Mouse (Mus musculus) hindbrain, embryonic 16.5 days (tissue): Measurements from ENCODE around the gene Mthfd1l. TPM values are rescaled to one million over a fixed set of nuclear protein-coding genes. Genes with fewer than 3 reads are reported as not detected.

Source experiments
- ATAC-seq: fragments of 200-750 bp; cut with Nextera tagmentation; 2 replicates; pipeline ENCODE4 v1.8.0; 2017; ENCODE audit warnings: moderate TSS enrichment, moderate library complexity
- H3K27ac ChIP-seq: fragments of 300-500 bp; sonication (generic); 2 replicates; pipeline ENCODE4 v1.5.1; 2014; ENCODE audit warnings: low read depth, mild to moderate bottlenecking, control low read depth, low read length, moderate library complexity
- H3K27me3 ChIP-seq: fragments of 300-500 bp; sonication (generic); replicated peaks from 2 replicates; pipeline ENCODE4 v1.6.1; 2014; ENCODE audit warnings: low read length; ENCODE audit not compliant: control insufficient read depth, insufficient read depth
- H3K36me3 ChIP-seq: fragments of 300-500 bp; sonication (generic); 2 replicates; pipeline ENCODE4 v1.6.1; 2014; ENCODE audit warnings: mild to moderate bottlenecking, low read length, moderate library complexity, mixed read lengths; ENCODE audit not compliant: control insufficient read depth, insufficient read depth
- H3K4me1 ChIP-seq: fragments of 300-500 bp; sonication (generic); 2 replicates; pipeline ENCODE4 v1.6.1; 2014; ENCODE audit warnings: low read depth, low read length; ENCODE audit not compliant: control insufficient read depth, insufficient read depth
- H3K4me2 ChIP-seq: fragments of 300-500 bp; sonication (generic); 2 replicates; pipeline ENCODE4 v1.6.1; 2014; ENCODE audit warnings: mild to moderate bottlenecking, low read length, control low read depth, moderate library complexity
- H3K4me3 ChIP-seq: fragments of 300-500 bp; sonication (generic); 2 replicates; pipeline ENCODE4 v1.5.1; 2014; ENCODE audit warnings: mild to moderate bottlenecking, low read length, control low read depth, moderate library complexity
- H3K9ac ChIP-seq: fragments of 300-500 bp; sonication (generic); 2 replicates; pipeline ENCODE4 v1.6.1; 2014; ENCODE audit warnings: low read depth, mild to moderate bottlenecking, control low read depth, low read length, moderate library complexity
- H3K9me3 ChIP-seq: fragments of 300-500 bp; sonication (generic); 2 replicates; pipeline ENCODE4 v1.6.1; 2014; ENCODE audit warnings: mild to moderate bottlenecking, low read length, moderate library complexity; ENCODE audit not compliant: control insufficient read depth
- WGBS: fragments of 180-500 bp; shearing (Covaris S2); extraction: QIAGEN DNeasy Blood & Tissue Kit; methylation state at CpG from one replicate; pipeline ENCODE4 v1.1.7; 2014; 5-methylcytosine and 5-hydroxymethylcytosine counted together
- polyA plus RNA-seq: library from polyadenylated mRNA; unstranded; fragments of >200 nt; fragmentation: Nextera tagmentation; extraction: Ambion mirVana; gene quantifications from 2 replicates; pipeline ENCODE4 v1.2.1, GENCODE M21; 2015

Mthfd1l gene
- polyA plus RNA-seq, 1 experiment from 2014 or later: 7.2 TPM

GRCm38 (mm10) chr10:3993365-3994102 lies 20.6 kb downstream of the Mthfd1l start:
- Histone ChIP-seq H3K4me2 (no peak overlapping the region), H3K9me3 (no peaks in the 10 kb centered on the region), H3K4me3 (no peak overlapping the region), H3K9ac (no peak overlapping the region), H3K27ac (no peak overlapping the region), H3K4me1 (no peaks in the 10 kb centered on the region), H3K27me3 (no peaks in the 10 kb centered on the region), H3K36me3 (0 out of 2 replicates have a peak, but pooled peaks cover 2% of the 10 kb centered on the region)
- WGBS: 91% methylated on average over 8 of the region's 8 CpGs
- ATAC-seq: no peak

GRCm38 (mm10) chr10:3995277-3995676 lies 22.4 kb downstream of the Mthfd1l start:
- Histone ChIP-seq H3K27me3 (no peaks in the 10 kb centered on the region), H3K4me1 (no peaks in the 10 kb centered on the region), H3K4me2 (no peak overlapping the region), H3K27ac (no peak overlapping the region), H3K9ac (no peak overlapping the region), H3K36me3 (0 out of 2 replicates have a peak, but pooled peaks cover 2% of the 10 kb centered on the region), H3K4me3 (no peak overlapping the region), H3K9me3 (no peaks in the 10 kb centered on the region)
- no peak for ATAC-seq
- 89% methylated on average over 4 of the region's 4 CpGs for WGBS

- Histone ChIP-seq H3K4me1 (no peaks in the 10 kb centered on the region), H3K27me3 (no peaks in the 10 kb centered on the region), H3K9me3 (no peaks in the 10 kb centered on the region), H3K4me3 (no peak overlapping the region), H3K36me3 (0 out of 2 replicates have a peak, but pooled peaks cover 2% of the 10 kb centered on the region), H3K4me2 (no peak overlapping the region), H3K27ac (no peak overlapping the region), H3K9ac (no peak overlapping the region)
- 53% methylated on average over 15 of the region's 15 CpGs for WGBS
- ATAC-seq: peak; percentile 89
Observed at GRCm38 (mm10) chr10:3996170-3996876, 23.4 kb downstream of the Mthfd1l start.

GRCm38 (mm10) chr10:3997851-3998426 lies 25.0 kb downstream of the Mthfd1l start:
- H3K36me3 ChIP-seq: no peaks in the 10 kb centered on the region
- H3K4me2 ChIP-seq: no peak overlapping the region
- H3K27me3 ChIP-seq: no peaks in the 10 kb centered on the region
- H3K9ac ChIP-seq: no peak overlapping the region
- H3K4me3 ChIP-seq: no peak overlapping the region
- no peaks in the 10 kb centered on the region for H3K4me1 ChIP-seq
- ATAC-seq: no peak
- no peak overlapping the region for H3K27ac ChIP-seq
- H3K9me3 ChIP-seq: no peaks in the 10 kb centered on the region
- WGBS: 89% methylated on average over 7 of the region's 7 CpGs

- Histone ChIP-seq H3K27me3 (no peaks in the 10 kb centered on the region), H3K36me3 (no peaks in the 10 kb centered on the region), H3K9me3 (no peaks in the 10 kb centered on the region), H3K4me2 (no peak overlapping the region), H3K27ac (no peak overlapping the region), H3K4me3 (no peak overlapping the region), H3K4me1 (no peaks in the 10 kb centered on the region), H3K9ac (no peak overlapping the region)
- WGBS: 77% methylated on average over 5 of the region's 5 CpGs
- 0 out of 2 replicates have a peak, but pooled peaks have one; percentile 2 for ATAC-seq
Observed at GRCm38 (mm10) chr10:4002711-4003110, 29.8 kb downstream of the Mthfd1l start.

GRCm38 (mm10) chr10:4005191-4005590 lies 32.3 kb downstream of the Mthfd1l start:
- Histone ChIP-seq H3K4me3 (no peak overlapping the region), H3K4me2 (no peak overlapping the region), H3K4me1 (no peaks in the 10 kb centered on the region), H3K9ac (no peak overlapping the region), H3K36me3 (no peaks in the 10 kb centered on the region), H3K27me3 (no peaks in the 10 kb centered on the region), H3K27ac (no peak overlapping the region), H3K9me3 (no peaks in the 10 kb centered on the region)
- 87% methylated on average over 7 of the region's 7 CpGs for WGBS
- ATAC-seq: no peak

GRCm38 (mm10) chr10:4006296-4007015 lies 33.5 kb downstream of the Mthfd1l start:
- Histone ChIP-seq H3K27me3 (no peaks in the 10 kb centered on the region), H3K4me2 (no peak overlapping the region), H3K9me3 (no peaks in the 10 kb centered on the region), H3K36me3 (no peaks in the 10 kb centered on the region), H3K4me1 (no peaks in the 10 kb centered on the region), H3K9ac (no peak overlapping the region), H3K4me3 (no peak overlapping the region), H3K27ac (peak overlapping the region; percentile 48; the same call in 1 of the 2 replicates)
- WGBS: 61% methylated on average over 7 of the region's 7 CpGs
- peak; percentile 67; the same call in 1 of the 2 replicates for ATAC-seq

- Histone ChIP-seq H3K4me3 (no peak overlapping the region), H3K27ac (no peak overlapping the region), H3K9ac (no peak overlapping the region), H3K4me2 (no peak overlapping the region), H3K4me1 (no peaks in the 10 kb centered on the region), H3K36me3 (peaks cover 3% of the 10 kb centered on the region; the same call in 1 of the 2 replicates), H3K9me3 (no peaks in the 10 kb centered on the region), H3K27me3 (no peaks in the 10 kb centered on the region)
- WGBS: 89% methylated on average over 14 of the region's 14 CpGs
- no peak for ATAC-seq
Observed at GRCm38 (mm10) chr10:4022628-4023303, 49.8 kb downstream of the Mthfd1l start.
